Comparison of ENCODE assay signal across 8 mouse cellular contexts in genomic region chr5:64701219-64701779, GRCm38 (mm10).
DNase-seq lines count a peak whose midpoint lies in the region; ATAC-seq and TF ChIP-seq lines count a peak whose summit lies in the region.

No protein-coding gene starts in this region.

- peak overlapping the region; percentile 50 for H3K4me3 ChIP-seq in E14TG2a.4 (replicated peaks; ENCODE audit: low read length)
- no peak overlapping the region for H3K4me3 ChIP-seq in heart, postnatal 0 days (ENCODE audit: low read depth, low read length)
- H3K4me3 ChIP-seq in lung, postnatal 0 days (ENCODE audit: low read depth, low read length) = no peak overlapping the region

- DNase-seq in frontal cortex, postnatal 36 days (ENCODE audit: low spot score in 2 of 2) = no peak
- no peak for DNase-seq in heart, postnatal 0 days (ENCODE audit: low spot score)
- DNase-seq in lung, postnatal 0 days (ENCODE audit: low spot score) = peak; percentile 39
- no peak for DNase-seq in adipocyte (ENCODE audit: low spot score)
- DNase-seq in ovary, postnatal 10 days (ENCODE audit: low spot score) = no peak
- no peak for DNase-seq in frontal cortex, postnatal 10 days (ENCODE audit: low spot score in 2 of 2)

- 0 out of 2 replicates have a peak overlapping the region, but pooled peaks have one; percentile 11 for H3K9ac ChIP-seq in heart, postnatal 0 days (replicated peaks; ENCODE audit: low read depth, low read length)
- 0 out of 2 replicates have a peak overlapping the region, but pooled peaks have one; percentile 23 for H3K9ac ChIP-seq in lung, postnatal 0 days (replicated peaks; ENCODE audit: low read depth)

- H3K4me2 ChIP-seq in heart, postnatal 0 days (ENCODE audit: low read depth, low read length) = peak overlapping the region; percentile 36; the same call in 1 of the 2 replicates
- peak overlapping the region; percentile 48 for H3K4me2 ChIP-seq in lung, postnatal 0 days (replicated peaks; ENCODE audit: low read depth, low read length)

- peaks cover 11% of the 10 kb centered on the region for H3K9me3 ChIP-seq in E14TG2a.4 (ENCODE audit: low read length)
- no peaks in the 10 kb centered on the region for H3K9me3 ChIP-seq in heart, postnatal 0 days (replicated peaks; ENCODE audit: control insufficient read depth, low read length)
- no peaks in the 10 kb centered on the region for H3K9me3 ChIP-seq in lung, postnatal 0 days (ENCODE audit: low read length)

- peak; percentile 69 for ATAC-seq in frontal cortex, adult (ENCODE audit: low TSS enrichment)
- no peak for ATAC-seq in heart, postnatal 0 days (ENCODE audit: insufficient read depth, low read depth)
- ATAC-seq in lung, postnatal 0 days = peak; percentile 19; the same call in 1 of the 2 replicates

- 68% methylated on average over 14 of the region's 14 CpGs for WGBS in heart, postnatal 0 days
- WGBS in lung, postnatal 0 days = 28% methylated on average over 14 of the region's 14 CpGs

- TF ChIP-seq EP300 in heart, postnatal 0 days (IDR thresholded peaks at IDR 0.05; ENCODE audit: low read depth) = no peak
- TF ChIP-seq EP300 in lung, postnatal 0 days (IDR thresholded peaks at IDR 0.05) = no peak

- no peaks in the 10 kb centered on the region for H3K36me3 ChIP-seq in E14TG2a.4 (ENCODE audit: insufficient read depth, low read length)
- H3K36me3 ChIP-seq in heart, postnatal 0 days (replicated peaks; ENCODE audit: control insufficient read depth, insufficient read depth, low read length) = no peaks in the 10 kb centered on the region
- no peaks in the 10 kb centered on the region for H3K36me3 ChIP-seq in lung, postnatal 0 days (ENCODE audit: insufficient read depth, low read length)

- H3K27me3 ChIP-seq in E14TG2a.4 (ENCODE audit: insufficient read depth, low read length) = no peaks in the 10 kb centered on the region
- no peaks in the 10 kb centered on the region for H3K27me3 ChIP-seq in heart, postnatal 0 days (ENCODE audit: control insufficient read depth, insufficient read depth, low read length)
- no peaks in the 10 kb centered on the region for H3K27me3 ChIP-seq in lung, postnatal 0 days (replicated peaks; ENCODE audit: insufficient read depth, low read length)

- H3K4me1 ChIP-seq in E14TG2a.4 (replicated peaks; ENCODE audit: low read depth, low read length) = peaks cover 71% of the 10 kb centered on the region
- H3K4me1 ChIP-seq in heart, postnatal 0 days (ENCODE audit: control insufficient read depth, insufficient read depth) = peaks cover 13% of the 10 kb centered on the region
- peaks cover 24% of the 10 kb centered on the region for H3K4me1 ChIP-seq in lung, postnatal 0 days (ENCODE audit: insufficient read depth, low read depth, low read length)

- TF ChIP-seq CTCF in E14TG2a.4 (conservative IDR thresholded peaks at IDR 0.05; ENCODE audit: low read length) = no peak
- no peak for TF ChIP-seq CTCF in heart, postnatal 0 days (IDR thresholded peaks at IDR 0.05; ENCODE audit: low read depth)
- no peak for TF ChIP-seq CTCF in lung, postnatal 0 days (IDR thresholded peaks at IDR 0.05)

- peak overlapping the region; percentile 82 for H3K27ac ChIP-seq in heart, postnatal 0 days (ENCODE audit: low read depth)
- peak overlapping the region; percentile 95 for H3K27ac ChIP-seq in lung, postnatal 0 days (ENCODE audit: low read length)
